Mouse (Mus musculus) stomach, embryonic 14.5 days (tissue): ENCODE results near the gene Riox1. TPM values are rescaled to one million over a fixed set of nuclear protein-coding genes. Genes with fewer than 3 reads are reported as not detected.

Source experiments
- ATAC-seq: fragments of 200-750 bp; cut with Nextera tagmentation; 2 replicates; pipeline ENCODE4 v1.8.0; 2017; ENCODE audit warnings: low read depth, moderate TSS enrichment; ENCODE audit not compliant: insufficient number of reproducible peaks, insufficient read depth, low FRiP score
- H3K27ac ChIP-seq: fragments of 300-500 bp; sonication (generic); 2 replicates; pipeline ENCODE4 v1.5.1; 2014; ENCODE audit warnings: mild to moderate bottlenecking, low read length, moderate library complexity, mixed read lengths
- H3K27me3 ChIP-seq: fragments of 300-500 bp; sonication (generic); 2 replicates; pipeline ENCODE4 v1.6.1; 2014; ENCODE audit warnings: low read length, control low read depth, mixed read lengths; ENCODE audit not compliant: control insufficient read depth, insufficient read depth
- H3K36me3 ChIP-seq: fragments of 300-500 bp; sonication (generic); 2 replicates; pipeline ENCODE4 v1.6.1; 2014; ENCODE audit warnings: mild to moderate bottlenecking, control low read depth, low read length, moderate library complexity, mixed read lengths; ENCODE audit not compliant: control insufficient read depth, insufficient read depth
- H3K4me1 ChIP-seq: fragments of 300-500 bp; sonication (generic); 2 replicates; pipeline ENCODE4 v1.6.1; 2014; ENCODE audit warnings: low read length, control low read depth, mixed read lengths; ENCODE audit not compliant: control insufficient read depth, insufficient read depth
- H3K4me2 ChIP-seq: fragments of 300-500 bp; sonication (generic); replicated peaks from 2 replicates; pipeline ENCODE4 v1.6.1; 2014; ENCODE audit warnings: low read depth, low read length, control low read depth
- H3K4me3 ChIP-seq: fragments of 300-500 bp; sonication (generic); 2 replicates; pipeline ENCODE4 v1.5.1; 2014; ENCODE audit warnings: low read depth, low read length, control low read depth
- H3K9ac ChIP-seq: fragments of 300-500 bp; sonication (generic); replicated peaks from 2 replicates; pipeline ENCODE4 v1.6.1; 2014; ENCODE audit warnings: low read depth, mild to moderate bottlenecking, control low read depth, low read length, moderate library complexity, mixed read lengths
- H3K9me3 ChIP-seq: fragments of 300-500 bp; sonication (generic); 2 replicates; pipeline ENCODE4 v1.6.1; 2016; ENCODE audit warnings: low read depth, low read length, control low read depth; ENCODE audit not compliant: control insufficient read depth
- WGBS: fragments of 180-500 bp; shearing (Covaris S2); extraction: QIAGEN DNeasy Blood & Tissue Kit; methylation state at CpG from one replicate; pipeline ENCODE4 v1.1.7; 2014; 5-methylcytosine and 5-hydroxymethylcytosine counted together
- polyA plus RNA-seq: library from polyadenylated mRNA; unstranded; fragments of >200 nt; fragmentation: Nextera tagmentation; extraction: Ambion mirVana; gene quantifications from 2 replicates; pipeline ENCODE4 v1.2.1, GENCODE M21; 2014

Gene Riox1
- polyA plus RNA-seq, result 10.1 and 11.7 TPM in 2 replicates

DNA sequence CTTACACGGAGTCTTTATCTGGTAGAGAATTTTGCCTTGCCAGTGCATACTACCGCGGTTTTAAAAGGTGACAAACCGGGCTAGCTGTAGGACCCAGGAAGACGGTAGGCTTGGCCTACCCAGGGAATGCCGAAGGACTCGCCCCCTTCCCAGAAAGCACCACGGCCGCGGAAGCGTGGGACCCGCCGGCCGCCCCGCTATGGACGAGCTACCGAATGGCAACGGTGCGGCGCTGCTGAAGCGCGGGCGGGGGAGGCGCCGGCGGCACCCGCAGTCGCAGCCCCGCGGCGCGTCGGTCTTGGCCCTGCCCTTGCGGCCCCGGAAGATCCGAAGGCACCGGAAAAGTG is at the start of gene Riox1:
Riox1 (plus strand) TSS at position 116 of the 347 bp plus-strand sequence.
- H3K36me3 ChIP-seq, result 0 out of 2 replicates have a peak, but pooled peaks cover 2% of the 10 kb centered on the region
- WGBS, result 0% methylated on average over 26 of the region's 37 CpGs
- peak within 1 kb of the TSS; percentile 74 for H3K27ac ChIP-seq
- no peaks in the 10 kb centered on the region for H3K27me3 ChIP-seq
- H3K4me3 ChIP-seq, result peak within 1 kb of the TSS; percentile 83
- peak within 1 kb of the TSS; percentile 95 for H3K4me2 ChIP-seq
- ATAC-seq, result peak; percentile 92
- H3K9me3 ChIP-seq, result no peaks in the 10 kb centered on the region; the same call in 1 of the 2 replicates
- peak within 1 kb of the TSS; percentile 78 for H3K9ac ChIP-seq
- peaks cover 12% of the 10 kb centered on the region for H3K4me1 ChIP-seq

DNA sequence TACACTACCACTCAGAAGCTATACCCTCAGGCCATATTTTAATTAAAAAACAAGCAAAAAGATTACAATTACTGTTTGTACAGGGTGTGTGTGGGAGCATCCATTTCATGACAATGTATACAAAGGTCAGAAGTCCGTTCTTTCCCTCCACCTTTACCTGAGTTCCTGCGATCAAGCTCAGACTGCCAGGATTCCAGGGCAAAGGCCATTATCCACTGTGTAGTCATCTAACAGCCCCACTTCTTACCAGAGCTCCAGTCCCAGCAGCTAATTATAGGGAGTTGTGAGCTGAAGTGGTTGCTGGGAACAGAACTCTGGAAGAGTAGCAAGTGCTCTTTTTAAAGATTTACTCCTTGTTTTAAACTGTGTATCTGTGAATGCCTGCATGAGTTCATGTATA is 40.0 kb upstream of the Riox1 start:
- no peak overlapping the region for H3K9ac ChIP-seq
- WGBS, result 79% methylated on average over 2 of the region's 2 CpGs
- H3K4me1 ChIP-seq, result no peaks in the 10 kb centered on the region
- no peak for ATAC-seq
- no peak overlapping the region for H3K4me3 ChIP-seq
- H3K9me3 ChIP-seq, result no peaks in the 10 kb centered on the region
- H3K27ac ChIP-seq, result no peak overlapping the region
- H3K36me3 ChIP-seq, result no peaks in the 10 kb centered on the region
- no peaks in the 10 kb centered on the region for H3K27me3 ChIP-seq
- no peak overlapping the region for H3K4me2 ChIP-seq

DNA sequence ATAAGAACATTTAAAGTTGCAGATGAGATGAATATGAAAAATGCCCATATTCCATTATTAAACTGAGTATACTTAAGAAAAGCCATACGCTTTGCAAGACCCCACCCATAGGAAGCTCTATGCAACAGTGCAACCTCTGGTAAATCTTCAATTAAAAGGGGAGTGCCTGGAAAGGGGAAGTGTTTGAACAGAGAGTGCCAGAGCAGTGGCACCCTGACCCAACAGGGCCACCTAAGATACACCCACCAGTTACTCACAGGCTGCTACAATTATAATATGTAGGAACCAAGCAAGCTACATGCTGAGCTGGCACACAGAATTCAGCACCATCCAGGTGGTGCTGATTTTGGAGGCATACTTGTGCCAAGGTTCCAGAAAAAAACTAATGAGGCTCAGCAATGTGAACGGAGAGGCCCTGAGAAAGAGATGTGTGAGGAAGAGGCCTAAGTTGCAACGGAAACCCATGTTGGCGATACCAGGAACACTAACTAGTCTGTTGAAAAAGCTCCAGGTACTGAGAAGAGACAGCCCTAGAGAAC is 36.1 kb upstream of the Riox1 start:
- H3K9ac ChIP-seq, result no peak overlapping the region
- no peak overlapping the region for H3K27ac ChIP-seq
- H3K4me2 ChIP-seq, result no peak overlapping the region
- no peaks in the 10 kb centered on the region for H3K27me3 ChIP-seq
- no peaks in the 10 kb centered on the region for H3K9me3 ChIP-seq
- 91% methylated on average over 4 of the region's 4 CpGs for WGBS
- ATAC-seq, result no peak
- no peaks in the 10 kb centered on the region for H3K4me1 ChIP-seq
- H3K4me3 ChIP-seq, result no peak overlapping the region
- H3K36me3 ChIP-seq, result no peaks in the 10 kb centered on the region

DNA sequence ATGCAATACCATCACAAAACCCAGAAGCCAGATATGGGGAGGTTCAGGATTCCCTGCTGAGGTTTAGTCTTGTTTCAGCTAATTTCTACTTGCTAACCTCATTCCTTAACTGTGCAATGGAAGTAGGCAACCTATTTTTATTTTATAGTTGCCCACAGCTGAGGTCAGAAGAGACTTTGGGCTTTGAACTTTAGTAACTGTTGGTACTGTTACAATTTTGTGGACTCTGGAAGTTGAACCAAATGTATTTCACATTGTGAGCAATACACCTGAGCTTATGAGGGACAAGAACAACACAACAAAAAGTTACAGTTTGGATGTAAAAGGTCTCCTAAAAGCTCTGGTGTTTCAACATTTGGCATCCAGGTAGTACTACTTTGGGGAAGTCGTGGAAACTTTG is 35.6 kb upstream of the Riox1 start:
- H3K9me3 ChIP-seq, result no peaks in the 10 kb centered on the region
- H3K36me3 ChIP-seq, result no peaks in the 10 kb centered on the region
- no peaks in the 10 kb centered on the region for H3K4me1 ChIP-seq
- H3K9ac ChIP-seq, result no peak overlapping the region
- no peak for ATAC-seq
- H3K4me3 ChIP-seq, result no peak overlapping the region
- no peaks in the 10 kb centered on the region for H3K27me3 ChIP-seq
- WGBS, result 89% methylated on average over 1 of the region's 1 CpGs
- no peak overlapping the region for H3K4me2 ChIP-seq
- no peak overlapping the region for H3K27ac ChIP-seq

DNA sequence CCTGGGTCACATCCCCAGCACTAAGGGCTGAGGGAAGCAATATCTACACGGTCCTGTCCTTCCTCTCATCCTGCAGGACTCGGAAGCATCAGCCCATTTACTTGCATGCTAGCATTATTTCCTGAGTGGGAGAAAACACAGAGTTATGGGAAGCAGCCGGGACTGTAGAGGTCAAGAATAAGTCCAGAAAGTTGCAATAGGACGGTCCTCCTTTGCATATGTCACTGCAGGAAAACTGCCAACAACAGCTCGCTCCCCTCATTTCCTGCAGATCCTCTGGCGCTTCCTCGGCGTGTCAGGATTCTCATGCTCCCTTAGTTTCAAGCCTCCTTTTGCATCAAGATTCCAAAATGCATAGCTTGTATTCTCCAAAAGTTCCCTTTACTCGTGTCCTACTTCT is 33.5 kb upstream of the Riox1 start:
- WGBS, result 68% methylated on average over 9 of the region's 9 CpGs
- no peaks in the 10 kb centered on the region for H3K27me3 ChIP-seq
- ATAC-seq, result no peak
- no peaks in the 10 kb centered on the region for H3K9me3 ChIP-seq
- H3K4me3 ChIP-seq, result no peak overlapping the region
- no peaks in the 10 kb centered on the region for H3K36me3 ChIP-seq
- no peak overlapping the region for H3K4me2 ChIP-seq
- 0 out of 2 replicates have a peak, but pooled peaks cover 4% of the 10 kb centered on the region for H3K4me1 ChIP-seq
- no peak overlapping the region for H3K9ac ChIP-seq
- no peak overlapping the region for H3K27ac ChIP-seq

DNA sequence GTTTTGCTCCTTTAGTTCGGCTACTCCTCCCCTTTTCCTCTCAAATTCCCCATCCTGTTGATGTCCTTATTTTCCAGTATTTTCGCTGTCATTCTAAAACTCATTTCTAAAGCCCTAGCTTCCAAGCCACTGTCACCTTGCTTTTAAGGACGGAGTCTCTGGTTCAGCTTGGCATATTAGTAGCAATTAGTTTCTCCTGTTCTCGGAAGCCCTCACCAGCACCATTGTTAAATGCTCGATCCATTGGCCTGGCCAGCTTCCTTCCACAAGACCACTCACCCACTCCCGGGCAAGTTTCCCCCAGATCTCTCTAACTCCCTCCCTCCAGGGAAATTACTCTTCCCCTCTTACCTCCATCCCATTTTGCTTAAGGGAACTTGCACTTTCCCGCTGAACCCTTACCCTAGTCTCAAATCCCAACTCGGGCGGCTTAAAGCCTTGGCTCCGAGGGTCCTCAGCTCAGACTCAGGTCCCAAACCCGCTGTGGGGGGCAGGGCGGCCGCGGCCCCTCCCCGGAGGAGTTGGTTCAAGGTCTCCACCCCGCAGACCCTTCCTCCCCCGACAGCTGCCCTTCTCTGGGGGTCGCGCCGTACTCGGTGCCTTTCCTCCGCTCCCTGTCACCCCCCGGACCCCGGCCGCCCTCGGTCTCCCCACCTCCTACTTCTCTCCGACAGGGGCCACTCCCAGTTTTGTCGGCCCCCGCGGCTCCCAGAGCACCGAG is 29.5 kb upstream of the Riox1 start:
- Histone ChIP-seq H3K36me3 (no peaks in the 10 kb centered on the region), H3K4me3 (peak overlapping the region; percentile 98), H3K9ac (peak overlapping the region; percentile 83), H3K4me1 (0 out of 2 replicates have a peak, but pooled peaks cover 4% of the 10 kb centered on the region), H3K27me3 (no peaks in the 10 kb centered on the region), H3K4me2 (peak overlapping the region; percentile 85), H3K27ac (peak overlapping the region; percentile 90), H3K9me3 (no peaks in the 10 kb centered on the region)
- under 1% methylated on average over 30 of the region's 31 CpGs for WGBS
- no peak for ATAC-seq

DNA sequence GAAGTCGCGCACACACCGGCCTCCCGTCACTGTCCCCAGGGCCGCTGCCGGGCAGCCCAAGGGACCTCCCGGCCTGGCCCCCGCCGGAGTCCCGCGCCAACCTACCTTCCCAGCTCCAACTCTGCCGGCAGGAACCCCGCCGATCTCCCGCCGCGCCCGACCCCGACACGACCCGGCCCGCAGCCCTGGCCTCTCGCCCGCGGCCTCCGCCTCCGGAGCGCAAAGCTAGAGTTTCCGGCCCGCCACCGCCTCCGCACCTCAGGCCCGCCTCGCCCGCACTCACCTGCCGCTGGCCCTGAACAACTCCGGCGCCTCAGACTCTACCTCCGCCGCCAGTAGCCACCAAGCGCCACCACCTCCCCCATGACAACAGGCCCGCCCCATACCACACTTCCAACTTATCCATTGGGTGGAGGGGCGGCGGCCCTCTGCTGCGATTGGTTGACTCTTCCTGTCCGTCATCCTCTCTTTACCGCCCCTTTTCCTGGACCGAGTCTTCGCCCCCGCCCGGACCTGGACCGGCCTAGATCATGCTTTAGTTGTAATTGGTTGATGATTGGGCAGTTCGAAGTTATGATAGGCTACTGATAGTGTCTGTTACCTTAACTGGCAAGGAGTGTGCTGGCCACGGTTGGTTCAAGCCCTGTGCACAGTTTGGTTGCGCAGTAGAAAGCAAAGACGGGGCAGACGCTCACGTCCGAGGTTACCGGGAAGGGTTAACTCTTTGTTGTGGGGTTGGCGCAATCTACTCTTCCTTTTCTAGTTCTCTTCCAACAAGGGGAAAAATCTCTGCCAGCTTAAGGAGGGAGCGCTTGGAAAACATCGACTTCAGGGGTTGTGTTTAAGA is 28.6 kb upstream of the Riox1 start, which contains the start of gene Numb:
Numb (minus strand) TSS at position 400 of the 847 bp plus-strand sequence.
- 1% methylated on average over 53 of the region's 63 CpGs for WGBS
- ATAC-seq, result peak; percentile 100
- H3K4me1 ChIP-seq, result 0 out of 2 replicates have a peak, but pooled peaks cover 4% of the 10 kb centered on the region
- H3K4me3 ChIP-seq, result peak within 1 kb of the TSS; percentile 98
- peak within 1 kb of the TSS; percentile 85 for H3K4me2 ChIP-seq
- H3K27ac ChIP-seq, result peak within 1 kb of the TSS; percentile 90
- no peaks in the 10 kb centered on the region for H3K27me3 ChIP-seq
- no peaks in the 10 kb centered on the region for H3K36me3 ChIP-seq
- H3K9me3 ChIP-seq, result no peaks in the 10 kb centered on the region
- peak within 1 kb of the TSS; percentile 83 for H3K9ac ChIP-seq

DNA sequence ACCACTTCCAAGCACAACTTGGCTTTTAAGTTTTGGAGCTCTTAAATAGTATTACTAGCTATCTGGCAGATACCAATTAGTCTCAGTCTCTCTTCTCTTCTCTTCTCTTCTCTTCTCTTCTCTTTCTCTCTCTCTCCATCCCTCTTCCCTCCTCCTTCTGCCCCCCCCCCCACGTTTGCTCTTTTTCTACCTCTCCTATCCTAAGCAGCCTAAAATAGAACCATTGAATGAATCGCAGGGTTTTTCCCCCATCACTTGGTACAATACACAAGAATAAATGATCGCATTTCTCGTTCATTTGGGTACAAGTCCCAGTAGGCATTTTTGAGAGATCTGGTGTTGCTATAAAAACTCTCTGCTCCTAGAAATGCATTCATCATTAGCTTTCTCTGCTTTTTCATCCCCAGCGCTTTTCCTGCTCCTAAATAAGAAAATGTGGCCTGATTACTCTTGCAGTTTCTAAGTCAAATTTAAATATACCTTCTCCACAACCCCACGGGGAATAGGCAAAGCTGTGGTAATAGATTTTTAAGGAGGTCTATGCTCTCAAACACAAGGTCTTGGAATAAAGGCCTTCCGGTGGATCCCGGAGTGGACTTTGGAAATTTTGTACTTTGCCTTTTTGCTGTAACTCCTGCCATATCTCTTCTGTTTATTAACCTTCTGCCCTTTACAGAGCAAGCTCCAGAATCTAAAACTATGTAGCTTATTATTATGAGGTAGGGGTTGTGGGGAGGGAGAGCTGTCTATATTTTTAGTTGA is 27.5 kb upstream of the Riox1 start:
- peak overlapping the region; percentile 53 for H3K4me2 ChIP-seq
- H3K27me3 ChIP-seq, result no peaks in the 10 kb centered on the region
- peak overlapping the region; percentile 47 for H3K9ac ChIP-seq
- peak overlapping the region; percentile 57 for H3K27ac ChIP-seq
- ATAC-seq, result no peak
- 21% methylated on average over 8 of the region's 8 CpGs for WGBS
- peak overlapping the region; percentile 98 for H3K4me3 ChIP-seq
- H3K9me3 ChIP-seq, result no peaks in the 10 kb centered on the region
- H3K36me3 ChIP-seq, result no peaks in the 10 kb centered on the region
- 0 out of 2 replicates have a peak, but pooled peaks cover 7% of the 10 kb centered on the region for H3K4me1 ChIP-seq
